Mouse (Mus musculus) monocyte, adult 5-6 weeks (primary cell): ENCODE measurements around the gene Ubr7. TPM values are rescaled to one million over a fixed set of nuclear protein-coding genes. Genes with fewer than 3 reads are reported as not detected.

Source experiments
- ATAC-seq: fragments of 153-309, 156-312 bp; replicated peaks from 2 replicates; pipeline ENCODE4 v1.8.0; 2017; ENCODE audit warnings: mild to moderate bottlenecking; ENCODE audit not compliant: low TSS enrichment, insufficient number of reproducible peaks, severe bottlenecking, poor library complexity, low FRiP score
- total RNA-seq: library from RNA; stranded (forward); fragments of 200-1000, 200-491, 200-594 nt; gene quantifications from 3 replicates; pipeline ENCODE4 v1.2.3, GENCODE M21; 2017

The Ubr7 gene
- total RNA-seq, 1 experiment from 2014 or later: 27.0 TPM

DNA sequence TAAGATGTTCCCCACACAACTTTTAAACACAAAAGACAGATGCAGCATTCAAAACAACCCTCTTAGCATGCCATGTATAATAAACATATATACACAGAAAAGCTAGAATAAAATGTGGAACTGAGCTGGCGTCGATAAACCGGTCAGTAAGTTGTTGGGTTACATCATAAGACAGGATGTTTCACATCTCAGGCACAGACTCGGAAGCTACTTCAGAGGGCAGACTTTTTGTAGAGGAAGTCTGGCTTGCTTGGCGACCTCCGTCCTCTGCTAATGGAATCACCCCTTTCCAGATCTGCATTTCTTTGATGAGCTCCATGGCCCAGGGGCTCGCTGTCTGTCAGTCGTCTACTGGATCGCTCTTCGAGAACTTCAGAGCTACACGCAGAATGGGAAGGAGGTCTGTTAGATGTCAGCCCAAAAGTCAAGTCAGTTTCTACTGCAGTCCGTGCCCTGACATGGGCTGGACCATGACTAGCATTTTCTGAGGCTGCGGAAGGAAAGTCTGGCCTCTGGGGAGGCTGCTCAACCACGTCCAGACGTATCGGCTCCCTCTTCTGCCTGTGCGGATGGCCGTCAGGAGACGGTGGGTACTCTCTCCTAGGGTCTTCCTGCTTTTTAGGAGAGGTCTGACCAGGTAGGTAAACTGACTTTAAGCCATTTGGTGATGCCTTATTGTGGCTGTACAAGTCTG is 27.3 kb downstream of the Ubr7 start:
- no peak for ATAC-seq

GRCm38 (mm10) chr12:102785593-102785985 is 27.8 kb downstream of the Ubr7 start:
- ATAC-seq: no peak

DNA sequence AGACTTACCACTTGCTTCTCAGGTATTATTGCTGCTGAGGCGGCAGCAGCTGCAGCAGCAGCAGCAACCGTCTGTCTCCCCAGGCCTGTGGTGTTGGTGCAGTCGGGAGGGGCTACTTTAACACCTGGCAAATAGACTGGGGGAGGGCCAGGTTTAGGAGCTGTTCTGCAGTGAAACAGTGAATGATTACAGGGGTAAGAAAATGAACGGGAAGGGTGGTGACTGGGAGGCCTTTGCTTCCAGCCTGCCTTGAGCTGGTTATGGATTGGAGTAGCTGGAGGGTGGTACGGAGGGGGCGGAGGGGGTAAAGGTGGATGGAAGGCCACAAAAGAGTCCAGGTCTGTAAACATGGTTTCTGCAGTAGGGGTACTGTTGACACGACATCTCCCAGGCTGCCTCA is 30.2 kb downstream of the Ubr7 start:
- ATAC-seq: no peak

GRCm38 (mm10) chr12:102799528-102799927 is 41.8 kb downstream of the Ubr7 start:
- no peak for ATAC-seq

DNA sequence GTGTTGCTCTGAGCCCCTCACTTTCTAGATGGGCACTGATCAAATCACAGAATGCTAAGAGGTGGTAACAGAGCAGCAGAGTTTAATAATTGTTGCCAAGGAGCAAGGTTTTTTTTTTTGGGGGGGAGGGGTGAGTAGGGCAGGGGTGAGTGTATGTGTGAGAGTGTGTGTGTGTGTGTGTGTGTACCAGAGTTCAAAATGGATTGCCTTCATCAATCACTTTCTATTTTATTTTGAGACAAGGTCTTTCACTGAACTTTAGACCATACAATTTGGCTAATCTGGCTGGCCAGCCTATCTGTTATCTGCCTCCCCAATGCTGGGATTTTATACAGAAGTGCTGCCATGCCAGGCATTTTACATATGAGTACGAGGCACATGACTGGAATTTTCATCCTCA is 57.1 kb downstream of the Ubr7 start:
- no peak for ATAC-seq

DNA sequence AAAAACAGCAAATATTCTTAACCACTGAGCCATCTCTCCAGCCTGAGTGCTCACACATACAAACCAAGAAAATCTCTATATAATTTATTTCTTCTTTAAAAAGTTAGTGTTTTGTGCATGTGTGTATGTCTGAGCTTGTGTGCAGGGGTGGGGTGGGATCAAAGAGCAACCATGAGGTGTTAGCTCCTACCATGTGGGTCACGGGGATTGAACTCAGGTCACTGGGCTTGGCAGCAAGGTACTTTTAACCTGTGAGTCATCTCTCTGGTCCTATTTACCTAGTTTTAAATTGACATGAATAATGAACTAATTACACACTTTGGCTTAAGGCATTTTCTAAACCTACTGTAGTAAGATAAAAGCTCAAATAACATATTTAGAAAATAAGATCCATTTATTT is 68.6 kb downstream of the Ubr7 start:
- ATAC-seq: no peak

GRCm38 (mm10) chr12:102827119-102827518 is 69.4 kb downstream of the Ubr7 start:
- no peak for ATAC-seq

Other genes with a start within 250 kb of the Ubr7 start
- not detected in 3 replicates for gene Chga, start 203.0 kb upstream of the Ubr7 start, total RNA-seq
- 21.2 to 31.3 TPM (median 22.5 TPM) in 3 replicates for gene Itpk1, start 53.0 kb upstream of the Ubr7 start, total RNA-seq
- 3.3 to 8.5 TPM (median 4.2 TPM) in 3 replicates for gene Moap1, start 14.3 kb upstream of the Ubr7 start, total RNA-seq
- gene Tmem251, start 14.2 kb upstream of the Ubr7 start, total RNA-seq: 15.3 to 22.6 TPM (median 18.9 TPM) in 3 replicates
- not detected in 3 replicates for gene Gm28051, start 202 bp upstream of the Ubr7 start, total RNA-seq
- 18.9 to 33.7 TPM (median 25.4 TPM) in 3 replicates for gene Gon7, start 164 bp upstream of the Ubr7 start, total RNA-seq
- 2.5 to 8.0 TPM (median 2.5 TPM) in 3 replicates for gene Gm20604, start 705 bp downstream of the Ubr7 start, total RNA-seq
- 27.2 to 52.0 TPM (median 37.5 TPM) in 3 replicates for gene Btbd7, start 120.5 kb downstream of the Ubr7 start, total RNA-seq
- not detected in 3 replicates for gene Cox8c, start 141.3 kb downstream of the Ubr7 start, total RNA-seq
- 0.19 TPM in 1 of 3 replicates, not detected in the others for gene Unc79, start 190.9 kb downstream of the Ubr7 start, total RNA-seq